ENCODE assay signal across 43 mouse cellular contexts in genomic region chr14:41101242-41101641, GRCm38 (mm10). TPM values are rescaled to one million over a fixed set of nuclear protein-coding genes. Genes with fewer than 3 reads are reported as not detected.
"Had no signal": no experiment of that assay in that cellular context is flagged by ENCODE, and none has a peak within 500 bp of the region (broad histone marks: within the 10 kb centered on the region; RNA-seq: fewer than 3 reads in every experiment).

No protein-coding gene starts in this region.

- ATAC-seq: lung, postnatal 0 days; midbrain, embryonic 13.5 days; midbrain, embryonic 15.5 days; midbrain, embryonic 16.5 days had no signal

- H3K27ac ChIP-seq: left cerebral cortex, adult 2 months; limb, embryonic 10.5 days; limb, embryonic 12.5 days; limb, embryonic 13.5 days; limb, embryonic 15.5 days; liver, embryonic 13.5 days; liver, embryonic 14.5 days; liver, embryonic 15.5 days; lung, embryonic 15.5 days; macrophage; midbrain, embryonic 10.5 days; midbrain, embryonic 12.5 days; midbrain, embryonic 13.5 days; midbrain, embryonic 15.5 days; neural tube, embryonic 12.5 days had no signal

- DNase-seq: left cerebral cortex, postnatal 4 days; liver, embryonic 13.5 days; lung, adult 2 months; lung, embryonic 14.5 days; lung, postnatal 10 days; lung, postnatal 14 days; lung, postnatal 4 days; midbrain, embryonic 14.5 days had no signal

- H3K4me1 ChIP-seq: limb, embryonic 10.5 days; limb, embryonic 12.5 days; limb, embryonic 13.5 days; limb, embryonic 15.5 days; liver, embryonic 13.5 days; liver, embryonic 15.5 days; lung, embryonic 15.5 days; megakaryocyte, embryonic 14.5 days; midbrain, embryonic 10.5 days; midbrain, embryonic 12.5 days; midbrain, embryonic 13.5 days; midbrain, embryonic 15.5 days; neural tube, embryonic 12.5 days had no signal

- H3K9ac ChIP-seq: limb, embryonic 12.5 days; limb, embryonic 13.5 days; limb, embryonic 15.5 days; liver, embryonic 13.5 days; liver, embryonic 14.5 days; liver, embryonic 15.5 days; lung, embryonic 14.5 days; lung, embryonic 15.5 days; midbrain, embryonic 12.5 days; midbrain, embryonic 13.5 days; midbrain, embryonic 15.5 days; neural tube, embryonic 12.5 days had no signal

- H3K27me3 ChIP-seq: limb, embryonic 12.5 days; limb, embryonic 13.5 days; limb, embryonic 15.5 days; liver, embryonic 13.5 days; liver, embryonic 15.5 days; lung, embryonic 15.5 days; megakaryocyte, embryonic 14.5 days; midbrain, embryonic 12.5 days; midbrain, embryonic 13.5 days; midbrain, embryonic 15.5 days; neural tube, embryonic 12.5 days had no signal

- H3K9me3 ChIP-seq: limb, embryonic 10.5 days; limb, embryonic 12.5 days; limb, embryonic 13.5 days; limb, embryonic 15.5 days; liver, embryonic 13.5 days; liver, embryonic 15.5 days; lung, embryonic 15.5 days; megakaryocyte, embryonic 14.5 days; midbrain, embryonic 10.5 days; midbrain, embryonic 12.5 days; midbrain, embryonic 13.5 days; midbrain, embryonic 15.5 days; neural tube, embryonic 12.5 days had no signal

- H3K36me3 ChIP-seq: limb, embryonic 10.5 days; limb, embryonic 12.5 days; limb, embryonic 13.5 days; limb, embryonic 15.5 days; liver, embryonic 13.5 days; liver, embryonic 15.5 days; lung, embryonic 15.5 days; midbrain, embryonic 10.5 days; midbrain, embryonic 12.5 days; midbrain, embryonic 13.5 days; midbrain, embryonic 15.5 days; neural tube, embryonic 12.5 days had no signal

- H3K4me3 ChIP-seq: left cerebral cortex, adult 2 months; limb, embryonic 10.5 days; limb, embryonic 12.5 days; limb, embryonic 13.5 days; limb, embryonic 15.5 days; liver, embryonic 13.5 days; liver, embryonic 15.5 days; lung, embryonic 15.5 days; megakaryocyte, embryonic 14.5 days; midbrain, embryonic 10.5 days; midbrain, embryonic 12.5 days; midbrain, embryonic 13.5 days; midbrain, embryonic 15.5 days; myocyte; neural tube, embryonic 12.5 days had no signal

- H3K4me2 ChIP-seq: limb, embryonic 12.5 days; limb, embryonic 13.5 days; limb, embryonic 15.5 days; liver, embryonic 11.5 days; liver, embryonic 13.5 days; liver, embryonic 15.5 days; lung, embryonic 14.5 days; lung, embryonic 15.5 days; midbrain, embryonic 11.5 days; midbrain, embryonic 12.5 days; midbrain, embryonic 13.5 days; midbrain, embryonic 15.5 days; neural tube, embryonic 12.5 days had no signal

RNA-seq across cellular contexts. Expression of gene Mat1a, which starts 3.6 kb away (rescaled TPM):
- total RNA-seq: left cerebral cortex, adult 18-20 months; left cerebral cortex, adult 2 months; left cerebral cortex, adult 8-10 months; left cerebral cortex, postnatal 10 days; left cerebral cortex, postnatal 14 days; left cerebral cortex, postnatal 25 days; left cerebral cortex, postnatal 36 days; left cerebral cortex, postnatal 4 days; megakaryocyte progenitor cell, adult 5-6 weeks; megakaryocyte, adult 5-6 weeks; megakaryocyte-erythroid progenitor cell, adult 5-6 weeks; midbrain, postnatal 0 days; monocyte, adult 5-6 weeks had no signal
- polyA plus RNA-seq: limb, embryonic 10.5 days; limb, embryonic 11.5 days; limb, embryonic 12.5 days; limb, embryonic 13.5 days; limb, embryonic 14.5 days; macrophage; midbrain, embryonic 10.5 days; midbrain, embryonic 11.5 days; midbrain, embryonic 12.5 days; midbrain, embryonic 13.5 days; midbrain, embryonic 14.5 days; midbrain, embryonic 16.5 days; midbrain, postnatal 0 days; myocyte; neural tube, embryonic 11.5 days; neural tube, embryonic 12.5 days had no signal

RNA-seq across cellular contexts. Expression of gene Dydc1, which starts 28.5 kb away (rescaled TPM):
- total RNA-seq: left cerebral cortex, adult 18-20 months; left cerebral cortex, adult 2 months; left cerebral cortex, adult 8-10 months; left cerebral cortex, postnatal 10 days; left cerebral cortex, postnatal 14 days; left cerebral cortex, postnatal 25 days; left cerebral cortex, postnatal 36 days; left cerebral cortex, postnatal 4 days; megakaryocyte progenitor cell, adult 5-6 weeks; megakaryocyte, adult 5-6 weeks; megakaryocyte-erythroid progenitor cell, adult 5-6 weeks; monocyte, adult 5-6 weeks had no signal
- polyA plus RNA-seq: limb, embryonic 10.5 days; limb, embryonic 11.5 days; limb, embryonic 12.5 days; limb, embryonic 13.5 days; limb, embryonic 14.5 days; limb, embryonic 15.5 days; liver, embryonic 11.5 days; liver, embryonic 13.5 days; liver, embryonic 15.5 days; liver, embryonic 16.5 days; lung, embryonic 14.5 days; lung, embryonic 15.5 days; macrophage; midbrain, embryonic 10.5 days; midbrain, embryonic 11.5 days; midbrain, embryonic 12.5 days; midbrain, embryonic 13.5 days; midbrain, embryonic 14.5 days; midbrain, embryonic 15.5 days; midbrain, embryonic 16.5 days; myocyte; neural tube, embryonic 11.5 days; neural tube, embryonic 12.5 days had no signal

RNA-seq across cellular contexts. Expression of gene Sftpa1, which starts 30.3 kb away (rescaled TPM):
- total RNA-seq: left cerebral cortex, adult 18-20 months; left cerebral cortex, adult 2 months; left cerebral cortex, adult 8-10 months; left cerebral cortex, postnatal 10 days; left cerebral cortex, postnatal 14 days; left cerebral cortex, postnatal 25 days; left cerebral cortex, postnatal 36 days; left cerebral cortex, postnatal 4 days; megakaryocyte progenitor cell, adult 5-6 weeks; megakaryocyte, adult 5-6 weeks; megakaryocyte-erythroid progenitor cell, adult 5-6 weeks; midbrain, postnatal 0 days; monocyte, adult 5-6 weeks had no signal
- polyA plus RNA-seq: limb, embryonic 10.5 days; limb, embryonic 11.5 days; limb, embryonic 12.5 days; limb, embryonic 13.5 days; limb, embryonic 14.5 days; limb, embryonic 15.5 days; liver, embryonic 11.5 days; macrophage; midbrain, embryonic 10.5 days; midbrain, embryonic 11.5 days; midbrain, embryonic 12.5 days; midbrain, embryonic 13.5 days; midbrain, embryonic 14.5 days; midbrain, embryonic 15.5 days; midbrain, embryonic 16.5 days; midbrain, postnatal 0 days; myocyte; neural tube, embryonic 11.5 days; neural tube, embryonic 12.5 days had no signal

RNA-seq across cellular contexts. Expression of gene Dydc2, which starts 32.2 kb away (rescaled TPM):
- total RNA-seq: left cerebral cortex, postnatal 14 days; megakaryocyte progenitor cell, adult 5-6 weeks; megakaryocyte, adult 5-6 weeks; megakaryocyte-erythroid progenitor cell, adult 5-6 weeks; midbrain, postnatal 0 days; monocyte, adult 5-6 weeks had no signal
- polyA plus RNA-seq: limb, embryonic 10.5 days; limb, embryonic 11.5 days; limb, embryonic 12.5 days; limb, embryonic 13.5 days; limb, embryonic 14.5 days; limb, embryonic 15.5 days; liver, embryonic 11.5 days; liver, embryonic 13.5 days; liver, embryonic 14.5 days; liver, embryonic 15.5 days; liver, embryonic 16.5 days; lung, embryonic 14.5 days; macrophage; midbrain, embryonic 11.5 days; myocyte; neural tube, embryonic 12.5 days had no signal

RNA-seq across cellular contexts. Expression of gene Mbl1, which starts 50.0 kb away (rescaled TPM):
- total RNA-seq: left cerebral cortex, adult 18-20 months; left cerebral cortex, adult 2 months; left cerebral cortex, adult 8-10 months; left cerebral cortex, postnatal 10 days; left cerebral cortex, postnatal 14 days; left cerebral cortex, postnatal 25 days; left cerebral cortex, postnatal 36 days; left cerebral cortex, postnatal 4 days; megakaryocyte progenitor cell, adult 5-6 weeks; megakaryocyte, adult 5-6 weeks; megakaryocyte-erythroid progenitor cell, adult 5-6 weeks; midbrain, postnatal 0 days; monocyte, adult 5-6 weeks had no signal
- polyA plus RNA-seq: limb, embryonic 10.5 days; limb, embryonic 11.5 days; limb, embryonic 12.5 days; limb, embryonic 13.5 days; limb, embryonic 14.5 days; limb, embryonic 15.5 days; lung, embryonic 14.5 days; macrophage; midbrain, embryonic 10.5 days; midbrain, embryonic 11.5 days; midbrain, embryonic 12.5 days; midbrain, embryonic 13.5 days; midbrain, embryonic 14.5 days; midbrain, embryonic 15.5 days; midbrain, embryonic 16.5 days; midbrain, postnatal 0 days; myocyte; neural tube, embryonic 11.5 days; neural tube, embryonic 12.5 days had no signal
